Mouse (Mus musculus): Measurements from ENCODE around the gene Btbd35f17. TPM values are rescaled to one million over a fixed set of nuclear protein-coding genes. Genes with fewer than 3 reads are reported as not detected.

Gene Btbd35f17
- total RNA-seq (2023) = not detected

DNA sequence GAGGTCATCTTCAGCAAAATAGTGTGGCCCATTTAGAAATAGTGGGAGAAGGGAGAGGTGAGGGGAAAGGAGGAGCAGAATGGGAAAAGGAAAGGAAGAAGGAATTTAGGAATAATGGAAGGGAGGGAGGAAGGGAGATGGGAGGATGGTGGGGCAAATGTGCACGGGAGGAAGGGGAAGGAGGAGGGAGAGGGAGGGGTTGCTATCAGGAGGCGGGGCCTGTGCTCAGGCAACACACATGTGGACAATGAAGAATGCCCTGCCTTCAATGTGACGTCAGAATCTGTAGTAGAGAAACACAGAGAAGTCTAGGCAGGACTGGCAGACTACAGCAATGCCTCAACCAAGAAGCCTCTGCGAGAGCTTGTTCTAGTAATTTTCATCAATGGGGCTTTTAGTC is at the start of gene Btbd35f17:
Gene Btbd35f17, plus strand, starts transcription at position 301 of the 400 bp plus-strand sequence.

Other genes with a start within 250 kb of the Btbd35f17 start
- not detected for gene Btbd35f28, start 174.1 kb upstream of the Btbd35f17 start, total RNA-seq (2023)
- not detected for gene Btbd35f20, start 79.4 kb upstream of the Btbd35f17 start, total RNA-seq (2023)

Measured in CD4-positive naive resting alpha-beta T cell, adult 57 days (primary cell).